Mouse (Mus musculus): Measurements from ENCODE around the gene Rita1. TPM values are rescaled to one million over a fixed set of nuclear protein-coding genes. Genes with fewer than 3 reads are reported as not detected.
A peak's percentile ranks its signal among the peaks of the same experiment; 100 is the strongest.

The Rita1 gene
- polyA plus RNA-seq, 1 experiment from 2014 or later: 15.3 TPM

- Histone ChIP-seq H3K9me3 (replicated peaks) (no peaks in the 10 kb centered on the region), H3K4me1 (peaks cover 67% of the 10 kb centered on the region), H3K4me2 (peak overlapping the region; percentile 50), H3K4me3 (replicated peaks) (no peak overlapping the region), H3K27ac (peak overlapping the region; percentile 93), H3K36me3 (peaks cover 25% of the 10 kb centered on the region), H3K27me3 (peaks cover 9% of the 10 kb centered on the region; the same call in 1 of the 2 replicates), H3K9ac (0 out of 2 replicates have a peak overlapping the region, but pooled peaks have one; percentile 4)
- ATAC-seq (replicated peaks; ENCODE audit: low FRiP score): peak; percentile 67
- 22% methylated on average over 12 of the region's 12 CpGs for WGBS
Observed at GRCm38 (mm10) chr5:120578504-120579081, 33.8 kb downstream of the Rita1 start.

- Histone ChIP-seq H3K4me1 (peaks cover 67% of the 10 kb centered on the region), H3K4me3 (replicated peaks) (no peak overlapping the region), H3K9ac (0 out of 2 replicates have a peak overlapping the region, but pooled peaks have one; percentile 4), H3K4me2 (peak overlapping the region; percentile 50; the same call in 1 of the 2 replicates), H3K36me3 (peaks cover 24% of the 10 kb centered on the region), H3K27ac (peak overlapping the region; percentile 93), H3K9me3 (replicated peaks) (no peaks in the 10 kb centered on the region), H3K27me3 (peaks cover 14% of the 10 kb centered on the region; the same call in 1 of the 2 replicates)
- ATAC-seq (replicated peaks; ENCODE audit: low FRiP score): peak; percentile 5; the same call in 1 of the 2 replicates
- 32% methylated on average over 10 of the region's 10 CpGs for WGBS
Observed at GRCm38 (mm10) chr5:120577935-120578441, 34.4 kb downstream of the Rita1 start.

GRCm38 (mm10) chr5:120576781-120577301, 35.5 kb downstream of the Rita1 start:
- Histone ChIP-seq H3K9ac (no peak overlapping the region), H3K4me2 (no peak overlapping the region), H3K9me3 (replicated peaks) (no peaks in the 10 kb centered on the region), H3K4me3 (replicated peaks) (no peak overlapping the region), H3K27ac (peak overlapping the region; percentile 48; the same call in 1 of the 2 replicates), H3K4me1 (peaks cover 68% of the 10 kb centered on the region), H3K27me3 (peaks cover 16% of the 10 kb centered on the region; the same call in 1 of the 2 replicates), H3K36me3 (peaks cover 18% of the 10 kb centered on the region)
- WGBS: 61% methylated on average over 11 of the region's 11 CpGs
- no peak for ATAC-seq (replicated peaks; ENCODE audit: low FRiP score)

GRCm38 (mm10) chr5:120574469-120575063, 37.8 kb downstream of the Rita1 start:
- no peak for ATAC-seq (replicated peaks; ENCODE audit: low FRiP score)
- no peak overlapping the region for H3K4me3 ChIP-seq (replicated peaks)
- peaks cover 69% of the 10 kb centered on the region for H3K4me1 ChIP-seq
- H3K9ac ChIP-seq: no peak overlapping the region
- peaks cover 8% of the 10 kb centered on the region; the same call in 1 of the 2 replicates for H3K36me3 ChIP-seq
- WGBS: 70% methylated on average over 10 of the region's 10 CpGs
- no peak overlapping the region for H3K27ac ChIP-seq
- no peak overlapping the region for H3K4me2 ChIP-seq
- H3K27me3 ChIP-seq: peaks cover 16% of the 10 kb centered on the region; the same call in 1 of the 2 replicates
- no peaks in the 10 kb centered on the region for H3K9me3 ChIP-seq (replicated peaks)

- Histone ChIP-seq H3K27me3 (peaks cover 16% of the 10 kb centered on the region; the same call in 1 of the 2 replicates), H3K4me1 (peaks cover 71% of the 10 kb centered on the region), H3K4me2 (peak overlapping the region; percentile 26; the same call in 1 of the 2 replicates), H3K9me3 (replicated peaks) (no peaks in the 10 kb centered on the region), H3K9ac (no peak overlapping the region), H3K4me3 (replicated peaks) (no peak overlapping the region), H3K27ac (peak overlapping the region; percentile 76), H3K36me3 (peaks cover 8% of the 10 kb centered on the region; the same call in 1 of the 2 replicates)
- 15% methylated on average over 14 of the region's 14 CpGs for WGBS
- peak; percentile 64 for ATAC-seq (replicated peaks; ENCODE audit: low FRiP score)
Observed at GRCm38 (mm10) chr5:120571056-120571740, 41.2 kb downstream of the Rita1 start.

DNA sequence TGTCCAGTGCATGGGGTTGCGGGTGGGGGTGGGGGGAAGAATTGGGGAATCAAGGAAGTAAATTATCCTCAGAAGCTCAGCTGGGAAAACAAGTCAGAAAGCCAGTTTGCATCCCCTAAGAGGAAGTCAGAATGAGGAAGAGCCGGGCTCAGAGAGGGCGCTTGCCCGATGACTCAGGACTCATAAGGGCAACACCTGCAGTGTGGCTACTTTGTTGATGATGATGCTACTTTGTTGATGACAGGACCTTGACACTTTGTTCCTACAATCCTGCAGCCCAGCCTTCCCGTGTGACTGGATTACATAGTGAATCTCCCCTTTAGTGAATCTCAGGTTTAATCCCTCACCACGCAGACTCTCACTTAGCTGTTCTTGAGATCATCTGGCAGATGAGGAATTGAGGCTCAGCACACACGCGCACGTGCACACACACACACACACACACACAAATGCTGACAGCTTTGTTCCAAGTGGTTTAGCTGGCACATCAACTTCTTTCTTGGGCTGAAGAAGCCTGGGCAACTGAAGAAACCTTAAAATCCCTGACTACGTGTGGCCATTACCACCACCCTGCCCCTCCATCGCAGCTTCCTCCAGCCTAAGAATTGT, 42.0 kb downstream of the Rita1 start:
- Histone ChIP-seq H3K27ac (peak overlapping the region; percentile 76), H3K4me2 (0 out of 2 replicates have a peak overlapping the region, but pooled peaks have one; percentile 26)
- WGBS: 70% methylated on average over 11 of the region's 11 CpGs

DNA sequence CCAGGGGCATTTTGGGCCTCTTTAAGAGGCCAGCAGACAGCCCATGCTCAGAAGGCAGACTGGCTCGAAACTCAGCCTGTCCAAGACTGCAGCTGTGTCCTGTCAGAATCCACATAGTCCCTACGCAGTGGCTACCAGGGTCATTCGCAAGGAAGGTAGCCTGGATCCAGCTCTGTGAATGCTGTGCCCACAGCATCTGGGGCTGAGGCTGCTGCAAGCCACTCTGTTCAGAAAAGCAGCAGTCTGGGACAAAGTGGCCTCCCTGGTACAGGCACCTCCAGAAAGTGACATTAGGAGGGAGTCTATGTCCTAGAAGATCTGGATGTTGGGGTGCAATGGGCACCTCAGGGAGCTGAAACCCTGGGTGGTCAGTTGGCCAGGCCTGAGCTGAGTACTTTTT, 42.6 kb downstream of the Rita1 start:
- WGBS: 58% methylated on average over 3 of the region's 3 CpGs
- no peak overlapping the region for H3K27ac ChIP-seq
- peaks cover 79% of the 10 kb centered on the region for H3K4me1 ChIP-seq

More for the DNA sequence above, 42.0 kb downstream of the Rita1 start:
- H3K4me1 ChIP-seq: peaks cover 79% of the 10 kb centered on the region
- no peak overlapping the region for H3K4me3 ChIP-seq (replicated peaks)
- H3K36me3 ChIP-seq: peaks cover 8% of the 10 kb centered on the region; the same call in 1 of the 2 replicates
- no peaks in the 10 kb centered on the region for H3K9me3 ChIP-seq (replicated peaks)
- no peak for ATAC-seq (replicated peaks; ENCODE audit: low FRiP score)
- peaks cover 16% of the 10 kb centered on the region; the same call in 1 of the 2 replicates for H3K27me3 ChIP-seq
- H3K9ac ChIP-seq: no peak overlapping the region

DNA sequence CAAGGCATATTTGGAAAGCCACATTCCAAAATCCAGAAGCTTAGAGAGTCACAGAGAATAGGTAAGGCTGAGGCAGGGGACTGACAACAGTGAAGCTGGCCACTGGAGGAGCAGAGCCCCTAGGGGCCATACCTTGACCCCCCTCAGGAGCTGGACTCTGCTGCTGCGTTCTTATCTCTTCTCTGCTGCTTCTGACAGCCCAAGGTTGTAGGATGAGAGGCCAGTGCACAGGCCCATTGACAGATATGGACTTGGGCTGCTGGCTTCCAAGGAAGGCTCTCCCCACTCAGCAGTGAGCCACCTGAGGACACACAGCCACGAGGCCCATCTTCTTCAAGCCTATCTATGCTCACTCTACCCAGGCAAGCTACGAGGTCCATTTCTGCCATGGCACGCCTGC, 43.4 kb downstream of the Rita1 start:
- peaks cover 8% of the 10 kb centered on the region; the same call in 1 of the 2 replicates for H3K36me3 ChIP-seq
- peaks cover 11% of the 10 kb centered on the region; the same call in 1 of the 2 replicates for H3K27me3 ChIP-seq
- WGBS: 76% methylated on average over 4 of the region's 4 CpGs
- no peaks in the 10 kb centered on the region for H3K9me3 ChIP-seq (replicated peaks)
- no peak overlapping the region for H3K9ac ChIP-seq
- ATAC-seq (replicated peaks; ENCODE audit: low FRiP score): no peak
- no peak overlapping the region for H3K4me2 ChIP-seq
- H3K27ac ChIP-seq: peak overlapping the region; percentile 82
- H3K4me3 ChIP-seq (replicated peaks): no peak overlapping the region
- H3K4me1 ChIP-seq: peaks cover 83% of the 10 kb centered on the region

More for the DNA sequence above, 42.6 kb downstream of the Rita1 start:
- Histone ChIP-seq H3K27me3 (peaks cover 16% of the 10 kb centered on the region; the same call in 1 of the 2 replicates), H3K4me3 (replicated peaks) (no peak overlapping the region), H3K9ac (no peak overlapping the region), H3K36me3 (peaks cover 8% of the 10 kb centered on the region; the same call in 1 of the 2 replicates), H3K4me2 (no peak overlapping the region), H3K9me3 (replicated peaks) (no peaks in the 10 kb centered on the region)
- no peak for ATAC-seq (replicated peaks; ENCODE audit: low FRiP score)

- H3K27ac ChIP-seq: peak overlapping the region; percentile 82
- WGBS: 54% methylated on average over 9 of the region's 9 CpGs
- peaks cover 6% of the 10 kb centered on the region; the same call in 1 of the 2 replicates for H3K36me3 ChIP-seq
- peaks cover 89% of the 10 kb centered on the region for H3K4me1 ChIP-seq
- H3K27me3 ChIP-seq: peaks cover 9% of the 10 kb centered on the region; the same call in 1 of the 2 replicates
- ATAC-seq (replicated peaks; ENCODE audit: low FRiP score): no peak
- H3K4me2 ChIP-seq: 0 out of 2 replicates have a peak overlapping the region, but pooled peaks have one; percentile 10
- no peak overlapping the region; the same call in 1 of the 2 replicates for H3K9ac ChIP-seq
- H3K4me3 ChIP-seq (replicated peaks): no peak overlapping the region
- H3K9me3 ChIP-seq (replicated peaks): no peaks in the 10 kb centered on the region
Observed at GRCm38 (mm10) chr5:120568336-120568768, 44.0 kb downstream of the Rita1 start.

DNA sequence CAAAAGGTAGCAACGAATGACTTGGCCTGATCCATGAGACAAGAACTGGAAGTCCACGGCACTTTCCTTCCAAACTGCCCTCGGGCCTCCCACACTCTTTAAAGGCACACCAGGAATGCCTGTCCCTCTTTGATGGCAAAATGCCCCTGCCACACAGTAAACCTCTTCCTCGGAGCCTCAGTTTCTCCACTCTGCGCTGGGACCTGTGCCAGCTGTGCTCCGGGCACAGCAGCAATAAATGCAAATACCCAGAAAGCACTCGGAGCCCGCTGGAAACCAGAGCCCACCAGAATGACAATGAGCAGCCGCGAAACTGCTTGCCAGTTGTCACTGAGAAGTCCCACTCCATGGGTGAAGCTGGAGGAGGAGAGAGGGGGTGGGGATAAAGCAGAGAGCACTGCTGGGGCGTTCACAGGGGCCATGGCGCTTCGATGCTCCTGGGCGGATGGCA, 44.6 kb downstream of the Rita1 start:
- peak overlapping the region; percentile 82 for H3K27ac ChIP-seq
- 0 out of 2 replicates have a peak, but pooled peaks cover under 1% of the 10 kb centered on the region for H3K36me3 ChIP-seq
- peaks cover 95% of the 10 kb centered on the region for H3K4me1 ChIP-seq
- ATAC-seq (replicated peaks; ENCODE audit: low FRiP score): no peak
- no peak overlapping the region; the same call in 1 of the 2 replicates for H3K9ac ChIP-seq
- H3K4me3 ChIP-seq (replicated peaks): no peak overlapping the region
- H3K27me3 ChIP-seq: 0 out of 2 replicates have a peak, but pooled peaks cover 5% of the 10 kb centered on the region
- H3K9me3 ChIP-seq (replicated peaks): no peaks in the 10 kb centered on the region
- peak overlapping the region; percentile 10 for H3K4me2 ChIP-seq
- 43% methylated on average over 14 of the region's 14 CpGs for WGBS
